Mouse (Mus musculus) adrenal gland, postnatal 0 days (tissue): ENCODE data around the gene Sik2. TPM values are rescaled to one million over a fixed set of nuclear protein-coding genes. Genes with fewer than 3 reads are reported as not detected.

ENCODE experiments used
- polyA plus RNA-seq: library from polyadenylated mRNA; unstranded; fragments of >200 nt; fragmentation: Nextera tagmentation; extraction: Ambion mirVana; gene quantifications from 2 replicates; pipeline ENCODE4 v1.2.1, GENCODE M21; 2015

The Sik2 gene
- 14.0 and 14.3 TPM in 2 replicates for polyA plus RNA-seq

GRCm38 (mm10) chr9:51008841-51009655, at the start of gene Sik2:
Gene Sik2 (minus strand): TSS chr9:51009073.

GRCm38 (mm10) chr9:50845081-50845480, 163.8 kb downstream of the Sik2 start, which contains the start of gene Ppp2r1b:
Gene Ppp2r1b (plus strand): TSS chr9:50845301.

Other genes starting within 250 kb of the Sik2 start
- 7.8 and 9.9 TPM in 2 replicates for gene Fdxacb1, start 240.8 kb downstream of the Sik2 start, polyA plus RNA-seq
- gene Alg9, start 234.1 kb downstream of the Sik2 start, polyA plus RNA-seq = 18.2 and 22.4 TPM in 2 replicates
- gene 1110032A03Rik, start 233.6 kb downstream of the Sik2 start, polyA plus RNA-seq = 91.2 and 102 TPM in 2 replicates
- gene Ppp2r1b, start 163.8 kb downstream of the Sik2 start, polyA plus RNA-seq = 14.4 and 22.7 TPM in 2 replicates
- gene Btg4, start 51.8 kb upstream of the Sik2 start, polyA plus RNA-seq = not detected in 2 replicates
- 8.7 and 9.7 TPM in 2 replicates for gene Layn, start 68.0 kb upstream of the Sik2 start, polyA plus RNA-seq
- gene 4833427G06Rik, start 93.0 kb upstream of the Sik2 start, polyA plus RNA-seq = 0.69 and 0.72 TPM in 2 replicates
- gene Gm32742, start 156.4 kb upstream of the Sik2 start, polyA plus RNA-seq = not detected in 2 replicates
- 0.25 and 0.58 TPM in 2 replicates for gene Pou2af1, start 204.6 kb upstream of the Sik2 start, polyA plus RNA-seq